Mouse (Mus musculus): ENCODE data around the gene A030005K14Rik.

The A030005K14Rik gene

GRCm38 (mm10) chr1:83059278-83059677, at the start of gene A030005K14Rik:
Gene A030005K14Rik (minus strand): TSS chr1:83059378.
- no peak for DNase-seq (ENCODE audit: low spot score in 2 of 2)

GRCm38 (mm10) chr1:83107410-83107978, 48.3 kb upstream of the A030005K14Rik start:
- no peak for DNase-seq (ENCODE audit: low spot score in 2 of 2)

- no peak for DNase-seq (ENCODE audit: low spot score in 2 of 2)
Observed at GRCm38 (mm10) chr1:83105464-83105863, 46.3 kb upstream of the A030005K14Rik start.

- no peak for DNase-seq (ENCODE audit: low spot score in 2 of 2)
Observed at GRCm38 (mm10) chr1:83101891-83102290, 42.7 kb upstream of the A030005K14Rik start.

- no peak for DNase-seq (ENCODE audit: low spot score in 2 of 2)
Observed at GRCm38 (mm10) chr1:83099580-83100137, 40.5 kb upstream of the A030005K14Rik start.

GRCm38 (mm10) chr1:83099160-83099559, 40.0 kb upstream of the A030005K14Rik start:
- DNase-seq (ENCODE audit: low spot score in 2 of 2), result no peak

GRCm38 (mm10) chr1:83096935-83097334, 37.8 kb upstream of the A030005K14Rik start:
- DNase-seq (ENCODE audit: low spot score in 2 of 2), result no peak

- no peak for DNase-seq (ENCODE audit: low spot score in 2 of 2)
Observed at GRCm38 (mm10) chr1:83091268-83091667, 32.1 kb upstream of the A030005K14Rik start.

GRCm38 (mm10) chr1:83084790-83085189, 25.6 kb upstream of the A030005K14Rik start:
- no peak for DNase-seq (ENCODE audit: low spot score in 2 of 2)

- DNase-seq (ENCODE audit: low spot score in 2 of 2), result no peak
Observed at GRCm38 (mm10) chr1:83077016-83077415, 17.8 kb upstream of the A030005K14Rik start.

- DNase-seq (ENCODE audit: low spot score in 2 of 2), result peak in 1 of 2 experiments; percentile 51
Observed at GRCm38 (mm10) chr1:83076190-83076917, 17.2 kb upstream of the A030005K14Rik start.

- no peak for DNase-seq (ENCODE audit: low spot score in 2 of 2)
Observed at GRCm38 (mm10) chr1:83075526-83076189, 16.5 kb upstream of the A030005K14Rik start.

GRCm38 (mm10) chr1:83067205-83067604, 8.0 kb upstream of the A030005K14Rik start:
- DNase-seq (ENCODE audit: low spot score in 2 of 2), result no peak

GRCm38 (mm10) chr1:83066577-83066976, 7.4 kb upstream of the A030005K14Rik start:
- no peak for DNase-seq (ENCODE audit: low spot score in 2 of 2)

- DNase-seq (ENCODE audit: low spot score in 2 of 2), result no peak
Observed at GRCm38 (mm10) chr1:83064851-83065250, 5.7 kb upstream of the A030005K14Rik start.

GRCm38 (mm10) chr1:83060643-83061042, 1.5 kb upstream of the A030005K14Rik start, which contains the start of gene Krtap28-13:
Gene Krtap28-13 (plus strand): TSS chr1:83060930.
- DNase-seq (ENCODE audit: low spot score in 2 of 2), result no peak

GRCm38 (mm10) chr1:83058481-83058880, 697 bp downstream of the A030005K14Rik start:
- DNase-seq (ENCODE audit: low spot score in 2 of 2), result no peak

- DNase-seq (ENCODE audit: low spot score in 2 of 2), result no peak
Observed at GRCm38 (mm10) chr1:83044882-83045427, 14.2 kb downstream of the A030005K14Rik start, which contains the start of gene Gm47969. Gene Gm47969 (plus strand): TSS chr1:83044932.

- no peak for DNase-seq (ENCODE audit: low spot score in 2 of 2)
Observed at GRCm38 (mm10) chr1:83042380-83042779, 16.8 kb downstream of the A030005K14Rik start, which contains the start of gene Krtap28-10. Gene Krtap28-10 (minus strand): TSS chr1:83042480.

- no peak for DNase-seq (ENCODE audit: low spot score in 2 of 2)
Observed at GRCm38 (mm10) chr1:83039080-83039479, 20.1 kb downstream of the A030005K14Rik start.

GRCm38 (mm10) chr1:83038109-83038672, 21.0 kb downstream of the A030005K14Rik start, which contains the start of gene Slc19a3:
Gene Slc19a3 (minus strand): TSS chr1:83038448.
- DNase-seq (ENCODE audit: low spot score in 2 of 2), result peak in 1 of 2 experiments; percentile 5

All from cerebellum, postnatal 4 days (tissue).